Mouse (Mus musculus): ENCODE measurements around the gene Iqcd. TPM values are rescaled to one million over a fixed set of nuclear protein-coding genes. Genes with fewer than 3 reads are reported as not detected.

Iqcd gene
- polyA plus RNA-seq, 1 experiment from 2014 or later: 1.2 TPM

DNA sequence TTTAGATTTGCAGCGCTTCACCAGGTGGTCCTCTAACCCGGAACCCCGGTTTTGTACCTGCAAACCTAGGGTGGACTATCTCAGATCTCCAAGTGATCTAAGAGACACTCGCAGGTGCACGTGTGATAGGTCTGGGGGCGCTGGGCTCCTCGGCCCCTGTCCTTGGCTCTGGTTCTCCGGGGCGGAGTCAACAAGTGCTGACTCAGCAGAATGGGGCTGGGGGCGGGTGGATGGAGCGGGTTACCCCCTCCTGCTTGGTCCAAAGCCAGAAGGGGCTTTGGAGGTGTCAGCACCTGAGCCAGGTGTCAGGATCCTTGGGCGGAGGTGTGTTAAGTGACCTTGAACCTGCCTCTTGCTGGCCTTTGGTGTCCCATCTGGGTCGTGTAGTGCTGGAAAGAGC, 61.1 kb downstream of the Iqcd start:
- 20% methylated on average over 13 of the region's 13 CpGs for WGBS (ENCODE audit: insufficient replicate concordance)
- Histone ChIP-seq H3K4me3 (ENCODE audit: low read depth, low read length) (no peak overlapping the region), H3K36me3 (ENCODE audit: control insufficient read depth, insufficient read depth) (no peaks in the 10 kb centered on the region), H3K9ac (ENCODE audit: low read depth, low read length) (no peak overlapping the region), H3K27ac (ENCODE audit: low read length) (no peak overlapping the region), H3K4me1 (ENCODE audit: control insufficient read depth, low read depth, low read length) (peaks cover 12% of the 10 kb centered on the region), H3K4me2 (ENCODE audit: low read depth, low read length) (no peak overlapping the region), H3K9me3 (replicated peaks; ENCODE audit: control insufficient read depth, low read length) (no peaks in the 10 kb centered on the region), H3K27me3 (ENCODE audit: control insufficient read depth, insufficient read depth, low read depth, low read length) (peaks cover 29% of the 10 kb centered on the region)
- no peak for ATAC-seq (ENCODE audit: low read depth)

DNA sequence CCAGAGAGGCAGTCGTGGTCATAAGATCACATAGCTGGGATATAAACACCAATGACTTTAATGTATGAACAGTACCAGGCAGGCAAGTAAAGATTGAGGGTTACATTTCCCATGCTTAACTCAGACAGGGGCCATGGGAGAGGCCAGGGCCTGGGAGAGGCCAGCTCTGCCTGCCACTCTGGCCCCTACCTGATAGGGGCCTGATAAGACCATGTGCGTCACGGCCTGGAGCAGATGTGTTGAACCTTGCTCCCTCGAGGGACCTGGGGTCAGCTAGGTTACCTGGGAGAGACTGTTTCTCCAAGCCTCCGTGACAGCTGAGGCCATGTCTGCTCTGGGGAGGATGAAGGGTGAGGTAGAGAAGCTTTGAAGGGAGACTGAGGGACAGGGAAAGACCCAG, 62.4 kb downstream of the Iqcd start:
- Histone ChIP-seq H3K4me1 (ENCODE audit: control insufficient read depth, low read depth, low read length) (peaks cover 12% of the 10 kb centered on the region), H3K4me3 (ENCODE audit: low read depth, low read length) (no peak overlapping the region), H3K36me3 (ENCODE audit: control insufficient read depth, insufficient read depth) (no peaks in the 10 kb centered on the region), H3K9me3 (replicated peaks; ENCODE audit: control insufficient read depth, low read length) (no peaks in the 10 kb centered on the region), H3K27me3 (ENCODE audit: control insufficient read depth, insufficient read depth, low read depth, low read length) (peaks cover 25% of the 10 kb centered on the region), H3K4me2 (ENCODE audit: low read depth, low read length) (no peak overlapping the region), H3K9ac (ENCODE audit: low read depth, low read length) (no peak overlapping the region), H3K27ac (ENCODE audit: low read length) (no peak overlapping the region)
- ATAC-seq (ENCODE audit: low read depth): no peak
- WGBS (ENCODE audit: insufficient replicate concordance): 34% methylated on average over 5 of the region's 5 CpGs

DNA sequence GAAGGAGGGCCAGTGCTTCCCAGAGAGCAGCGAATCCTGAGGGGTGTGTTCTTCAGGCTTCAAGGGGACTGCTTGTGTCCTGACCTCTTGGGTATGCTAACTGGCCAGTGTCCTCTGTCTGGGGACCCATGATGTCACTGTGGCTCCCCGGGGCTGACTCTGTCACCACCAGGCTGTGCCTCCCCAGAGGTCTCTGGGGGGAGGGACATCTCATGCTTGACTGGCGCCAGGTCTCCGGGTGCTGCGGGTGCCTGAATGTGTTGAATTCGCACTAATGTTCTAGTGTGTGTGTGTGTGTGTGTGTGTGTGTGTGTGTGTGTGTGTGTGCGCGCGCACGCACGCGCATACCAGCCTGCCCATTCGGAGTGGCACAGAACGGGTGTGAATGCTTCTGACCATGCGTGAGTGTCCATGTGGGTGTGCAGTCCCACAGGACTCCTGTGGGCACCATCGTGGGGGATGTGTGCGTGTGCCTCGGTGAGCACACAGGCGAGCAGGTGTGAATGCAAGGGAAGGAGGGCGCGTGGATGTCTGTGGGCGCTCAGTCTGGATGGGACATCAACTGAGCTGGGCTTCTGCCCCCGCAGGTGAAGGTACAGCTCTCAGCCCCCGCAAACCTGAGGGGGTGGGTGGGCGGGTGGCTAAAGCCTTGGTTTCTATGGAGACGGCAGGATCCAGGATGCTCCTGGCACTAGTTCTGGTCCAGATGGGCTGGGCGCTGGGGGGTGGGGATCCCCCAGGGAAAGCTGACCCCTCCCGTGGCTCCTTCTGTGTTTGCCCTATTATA, 64.3 kb downstream of the Iqcd start:
- peaks cover 20% of the 10 kb centered on the region for H3K27me3 ChIP-seq (ENCODE audit: control insufficient read depth, insufficient read depth, low read depth, low read length)
- 68% methylated on average over 28 of the region's 28 CpGs for WGBS (ENCODE audit: insufficient replicate concordance)
- no peak overlapping the region for H3K4me3 ChIP-seq (ENCODE audit: low read depth, low read length)
- peaks cover 11% of the 10 kb centered on the region for H3K4me1 ChIP-seq (ENCODE audit: control insufficient read depth, low read depth, low read length)
- no peak overlapping the region for H3K9ac ChIP-seq (ENCODE audit: low read depth, low read length)
- no peak overlapping the region for H3K4me2 ChIP-seq (ENCODE audit: low read depth, low read length)
- H3K9me3 ChIP-seq (replicated peaks; ENCODE audit: control insufficient read depth, low read length): no peaks in the 10 kb centered on the region
- H3K27ac ChIP-seq (ENCODE audit: low read length): no peak overlapping the region
- no peaks in the 10 kb centered on the region for H3K36me3 ChIP-seq (ENCODE audit: control insufficient read depth, insufficient read depth)
- ATAC-seq (ENCODE audit: low read depth): no peak

DNA sequence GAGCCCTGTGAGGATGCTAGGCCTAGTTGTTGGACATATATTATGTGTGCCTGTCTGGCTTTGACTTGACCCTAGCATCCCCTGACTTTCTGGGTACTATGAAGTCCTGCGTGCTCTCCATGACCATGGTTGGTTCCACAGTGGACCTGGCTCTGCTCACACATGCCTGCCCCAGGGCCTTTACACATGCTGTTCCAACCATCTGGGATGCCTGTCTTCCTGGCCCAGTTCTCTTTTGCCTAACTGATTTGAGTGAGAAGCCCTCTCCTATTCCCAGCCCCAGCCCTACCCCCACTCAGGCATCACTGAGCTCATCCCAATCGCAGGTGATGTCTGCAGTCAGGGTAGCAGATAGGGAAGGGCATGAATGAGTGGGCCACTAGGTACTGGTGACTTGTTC, 65.1 kb downstream of the Iqcd start:
- no peak overlapping the region for H3K4me2 ChIP-seq (ENCODE audit: low read depth, low read length)
- no peak overlapping the region for H3K4me3 ChIP-seq (ENCODE audit: low read depth, low read length)
- H3K27ac ChIP-seq (ENCODE audit: low read length): no peak overlapping the region
- no peaks in the 10 kb centered on the region for H3K36me3 ChIP-seq (ENCODE audit: control insufficient read depth, insufficient read depth)
- WGBS (ENCODE audit: insufficient replicate concordance): 74% methylated on average over 2 of the region's 2 CpGs
- no peaks in the 10 kb centered on the region for H3K9me3 ChIP-seq (replicated peaks; ENCODE audit: control insufficient read depth, low read length)
- H3K27me3 ChIP-seq (ENCODE audit: control insufficient read depth, insufficient read depth, low read depth, low read length): peaks cover 16% of the 10 kb centered on the region
- peaks cover 4% of the 10 kb centered on the region for H3K4me1 ChIP-seq (ENCODE audit: control insufficient read depth, low read depth, low read length)
- ATAC-seq (ENCODE audit: low read depth): no peak
- no peak overlapping the region for H3K9ac ChIP-seq (ENCODE audit: low read depth, low read length)

DNA sequence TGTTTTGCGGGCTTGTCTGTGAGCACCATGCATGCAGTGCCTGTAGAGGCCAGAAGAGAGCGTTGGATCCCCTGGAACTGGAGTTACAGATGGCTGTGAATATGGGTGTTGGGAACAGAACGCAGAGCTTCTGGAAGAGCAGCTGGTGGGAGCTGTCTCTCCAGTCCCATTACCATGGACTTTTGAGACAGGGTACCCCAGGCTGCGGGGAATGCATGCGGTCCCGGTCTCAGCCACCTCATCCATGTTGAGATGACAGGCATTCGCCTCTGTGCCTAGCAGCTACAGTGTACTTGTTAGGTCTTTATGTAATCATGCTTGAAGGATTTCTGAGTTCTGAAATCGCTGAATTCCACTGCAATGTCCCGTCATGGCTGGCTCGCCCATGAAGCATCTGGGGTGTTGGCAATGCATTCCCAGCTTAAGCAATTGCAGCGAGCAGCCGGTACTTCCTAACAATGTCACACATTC, 67.5 kb downstream of the Iqcd start:
- 74% methylated on average over 12 of the region's 12 CpGs for WGBS (ENCODE audit: insufficient replicate concordance)
- no peaks in the 10 kb centered on the region for H3K9me3 ChIP-seq (replicated peaks; ENCODE audit: control insufficient read depth, low read length)
- no peak overlapping the region for H3K4me3 ChIP-seq (ENCODE audit: low read depth, low read length)
- H3K36me3 ChIP-seq (ENCODE audit: control insufficient read depth, insufficient read depth): no peaks in the 10 kb centered on the region
- no peak overlapping the region for H3K9ac ChIP-seq (ENCODE audit: low read depth, low read length)
- no peaks in the 10 kb centered on the region for H3K4me1 ChIP-seq (ENCODE audit: control insufficient read depth, low read depth, low read length)
- H3K27ac ChIP-seq (ENCODE audit: low read length): no peak overlapping the region
- no peak for ATAC-seq (ENCODE audit: low read depth)
- no peak overlapping the region for H3K4me2 ChIP-seq (ENCODE audit: low read depth, low read length)
- H3K27me3 ChIP-seq (ENCODE audit: control insufficient read depth, insufficient read depth, low read depth, low read length): no peaks in the 10 kb centered on the region

Other genes starting within 250 kb of the Iqcd start
- not detected in 2 replicates for gene Lhx5, start 157.3 kb upstream of the Iqcd start, polyA plus RNA-seq (2015; fragmentation: Nextera tagmentation; extraction: Ambion mirVana)
- 6.5 and 8.2 TPM in 2 replicates for gene Sdsl, start 116.2 kb upstream of the Iqcd start, polyA plus RNA-seq (2015; fragmentation: Nextera tagmentation; extraction: Ambion mirVana)
- gene Sds, start 112.5 kb upstream of the Iqcd start, polyA plus RNA-seq (2015; fragmentation: Nextera tagmentation; extraction: Ambion mirVana): 3.2 and 4.3 TPM in 2 replicates
- 16.7 and 19.0 TPM in 2 replicates for gene Plbd2, start 85.4 kb upstream of the Iqcd start, polyA plus RNA-seq (2015; fragmentation: Nextera tagmentation; extraction: Ambion mirVana)
- 9.2 TPM in 2 replicates for gene Slc8b1, start 77.8 kb upstream of the Iqcd start, polyA plus RNA-seq (2015; fragmentation: Nextera tagmentation; extraction: Ambion mirVana)
- gene Tpcn1, start 343 bp upstream of the Iqcd start, polyA plus RNA-seq (2015; fragmentation: Nextera tagmentation; extraction: Ambion mirVana): 21.5 and 24.2 TPM in 2 replicates
- gene Rita1, start 23.6 kb downstream of the Iqcd start, polyA plus RNA-seq (2015; fragmentation: Nextera tagmentation; extraction: Ambion mirVana): 3.6 and 3.7 TPM in 2 replicates
- 14.7 and 16.1 TPM in 2 replicates for gene Ddx54, start 23.7 kb downstream of the Iqcd start, polyA plus RNA-seq (2015; fragmentation: Nextera tagmentation; extraction: Ambion mirVana)
- not detected in 2 replicates for gene Cfap73, start 45.2 kb downstream of the Iqcd start, polyA plus RNA-seq (2015; fragmentation: Nextera tagmentation; extraction: Ambion mirVana)
- 0.11 and 0.15 TPM in 2 replicates for gene Rasal1, start 59.8 kb downstream of the Iqcd start, polyA plus RNA-seq (2015; fragmentation: Nextera tagmentation; extraction: Ambion mirVana)
- gene Dtx1, start 122.9 kb downstream of the Iqcd start, polyA plus RNA-seq (2015; fragmentation: Nextera tagmentation; extraction: Ambion mirVana): 0.07 TPM in 1 of 2 replicates, not detected in the other
- 0.56 and 0.66 TPM in 2 replicates for gene Oas2, start 160.8 kb downstream of the Iqcd start, polyA plus RNA-seq (2015; fragmentation: Nextera tagmentation; extraction: Ambion mirVana)
- gene Oas3, start 188.6 kb downstream of the Iqcd start, polyA plus RNA-seq (2015; fragmentation: Nextera tagmentation; extraction: Ambion mirVana): 0.30 and 0.68 TPM in 2 replicates
- 0.12 and 0.15 TPM in 2 replicates for gene Oas1e, start 206.5 kb downstream of the Iqcd start, polyA plus RNA-seq (2015; fragmentation: Nextera tagmentation; extraction: Ambion mirVana)
- 0.12 and 0.20 TPM in 2 replicates for gene Oas1c, start 223.5 kb downstream of the Iqcd start, polyA plus RNA-seq (2015; fragmentation: Nextera tagmentation; extraction: Ambion mirVana)

Data from liver, embryonic 16.5 days (tissue).